Mouse (Mus musculus) inflammation-experienced regulatory T-cells, adult 6 months (primary cell): ENCODE results near the gene Ptgfrn. TPM values are rescaled to one million over a fixed set of nuclear protein-coding genes. Genes with fewer than 3 reads are reported as not detected.

Source experiments
- ATAC-seq: one replicate; pipeline ENCODE4 v1.8.0; 2017
- polyA plus RNA-seq, 3 experiments: library from polyadenylated mRNA; unstranded; fragments of 100-300 nt; shearing (Covaris generic); gene quantifications; one replicate each; pipeline ENCODE4 v1.2.1; 2017

Ptgfrn gene
- polyA plus RNA-seq, 3 experiments from 2014 or later = 0.55 to 2.4 (median 1.0) TPM

GRCm38 (mm10) chr3:101037984-101038545 lies 72.0 kb downstream of the Ptgfrn start:
- ATAC-seq = no peak

GRCm38 (mm10) chr3:101036001-101036400 lies 74.1 kb downstream of the Ptgfrn start:
- ATAC-seq = no peak

- ATAC-seq = no peak
Measured at GRCm38 (mm10) chr3:101034509-101034908, 75.6 kb downstream of the Ptgfrn start.

GRCm38 (mm10) chr3:101033644-101034043 lies 76.4 kb downstream of the Ptgfrn start:
- no peak for ATAC-seq

- ATAC-seq = no peak
Measured at GRCm38 (mm10) chr3:101031456-101032142, 78.5 kb downstream of the Ptgfrn start.

- ATAC-seq = peak; percentile 58
Measured at GRCm38 (mm10) chr3:101030630-101031029, 79.4 kb downstream of the Ptgfrn start.

- ATAC-seq = peak; percentile 64
Measured at GRCm38 (mm10) chr3:101029339-101029738, 80.7 kb downstream of the Ptgfrn start, which contains the start of gene Cd101. TSS of gene Cd101 (minus strand) at chr3:101029556.

- ATAC-seq = no peak
Measured at GRCm38 (mm10) chr3:101026741-101027140, 83.3 kb downstream of the Ptgfrn start.

GRCm38 (mm10) chr3:101022967-101023366 lies 87.1 kb downstream of the Ptgfrn start:
- no peak for ATAC-seq

GRCm38 (mm10) chr3:101021481-101022051 lies 88.5 kb downstream of the Ptgfrn start:
- peak; percentile 52 for ATAC-seq

- peak; percentile 80 for ATAC-seq
Measured at GRCm38 (mm10) chr3:101021073-101021472, 89.0 kb downstream of the Ptgfrn start.

- no peak for ATAC-seq
Measured at GRCm38 (mm10) chr3:101018494-101018893, 91.6 kb downstream of the Ptgfrn start.

GRCm38 (mm10) chr3:101016050-101016449 lies 94.0 kb downstream of the Ptgfrn start:
- no peak for ATAC-seq

GRCm38 (mm10) chr3:101015254-101015653 lies 94.8 kb downstream of the Ptgfrn start:
- no peak for ATAC-seq

- ATAC-seq = peak; percentile 18
Measured at GRCm38 (mm10) chr3:101013536-101013935, 96.5 kb downstream of the Ptgfrn start.

GRCm38 (mm10) chr3:101013005-101013404 lies 97.1 kb downstream of the Ptgfrn start:
- peak; percentile 0 for ATAC-seq

- peak; percentile 26 for ATAC-seq
Measured at GRCm38 (mm10) chr3:101012597-101012996, 97.5 kb downstream of the Ptgfrn start.

- peak; percentile 47 for ATAC-seq
Measured at GRCm38 (mm10) chr3:101012131-101012571, 97.9 kb downstream of the Ptgfrn start.

GRCm38 (mm10) chr3:101011203-101011600 lies 98.9 kb downstream of the Ptgfrn start:
- ATAC-seq = no peak

GRCm38 (mm10) chr3:101010589-101011202 lies 99.4 kb downstream of the Ptgfrn start:
- ATAC-seq = peak; percentile 70

- no peak for ATAC-seq
Measured at GRCm38 (mm10) chr3:101007112-101007782, 102.8 kb downstream of the Ptgfrn start.

GRCm38 (mm10) chr3:101005392-101005791 lies 104.7 kb downstream of the Ptgfrn start:
- no peak for ATAC-seq
